Mouse (Mus musculus) forebrain, embryonic 16.5 days (tissue): ENCODE results near the gene Usp3. TPM values are rescaled to one million over a fixed set of nuclear protein-coding genes. Genes with fewer than 3 reads are reported as not detected.

Source experiments
- ATAC-seq: fragments of 200-750 bp; cut with Nextera tagmentation; 2 replicates; pipeline ENCODE4 v1.8.0; 2017; ENCODE audit warnings: mild to moderate bottlenecking, moderate library complexity
- H3K27ac ChIP-seq: fragments of 300-500 bp; sonication (generic); 2 replicates; pipeline ENCODE4 v1.5.1; 2014; ENCODE audit warnings: low read length, control low read depth
- H3K27me3 ChIP-seq: fragments of 300-500 bp; sonication (generic); replicated peaks from 2 replicates; pipeline ENCODE4 v1.6.1; 2014; ENCODE audit warnings: low read length; ENCODE audit not compliant: control insufficient read depth, insufficient read depth
- H3K36me3 ChIP-seq: fragments of 300-500 bp; sonication (generic); 2 replicates; pipeline ENCODE4 v1.6.1; 2014; ENCODE audit not compliant: control insufficient read depth, insufficient read depth
- H3K4me1 ChIP-seq: fragments of 300-500 bp; sonication (generic); replicated peaks from 2 replicates; pipeline ENCODE4 v1.6.1; 2014; ENCODE audit warnings: low read length; ENCODE audit not compliant: control insufficient read depth, insufficient read depth
- H3K4me2 ChIP-seq: fragments of 300-500 bp; sonication (generic); 2 replicates; pipeline ENCODE4 v1.6.1; 2014; ENCODE audit warnings: mild to moderate bottlenecking, low read length, control low read depth
- H3K4me3 ChIP-seq: fragments of 300-500 bp; sonication (generic); replicated peaks from 2 replicates; pipeline ENCODE4 v1.5.1; 2014; ENCODE audit warnings: mild to moderate bottlenecking, low read length, control low read depth
- H3K9ac ChIP-seq: fragments of 300-500 bp; sonication (generic); replicated peaks from 2 replicates; pipeline ENCODE4 v1.6.1; 2014; ENCODE audit warnings: low read depth, low read length, control low read depth
- H3K9me3 ChIP-seq: fragments of 300-500 bp; sonication (generic); 2 replicates; pipeline ENCODE4 v1.6.1; 2016; ENCODE audit warnings: low read length; ENCODE audit not compliant: control insufficient read depth
- WGBS: fragments of 180-500 bp; shearing (Covaris S2); extraction: QIAGEN DNeasy Blood & Tissue Kit; methylation state at CpG from one replicate; pipeline ENCODE4 v1.1.7; 2014; 5-methylcytosine and 5-hydroxymethylcytosine counted together
- polyA plus RNA-seq: library from polyadenylated mRNA; unstranded; fragments of >200 nt; fragmentation: Nextera tagmentation; extraction: Ambion mirVana; gene quantifications from 2 replicates; pipeline ENCODE4 v1.2.1, GENCODE M21; 2015

Gene Usp3
- polyA plus RNA-seq, 1 experiment from 2014 or later, result 93.0 TPM

GRCm38 (mm10) chr9:66584176-66584575, 8.8 kb downstream of the Usp3 start:
- no peak overlapping the region for H3K4me3 ChIP-seq
- no peak overlapping the region for H3K4me2 ChIP-seq
- H3K9me3 ChIP-seq, result no peaks in the 10 kb centered on the region
- no peaks in the 10 kb centered on the region for H3K27me3 ChIP-seq
- H3K36me3 ChIP-seq, result no peaks in the 10 kb centered on the region
- peaks cover 12% of the 10 kb centered on the region for H3K4me1 ChIP-seq
- no peak overlapping the region for H3K27ac ChIP-seq
- no peak overlapping the region for H3K9ac ChIP-seq
- no peak for ATAC-seq

GRCm38 (mm10) chr9:66583244-66583643, 9.7 kb downstream of the Usp3 start:
- H3K4me2 ChIP-seq, result no peak overlapping the region
- 89% methylated on average over 1 of the region's 1 CpGs for WGBS
- H3K27me3 ChIP-seq, result no peaks in the 10 kb centered on the region
- H3K9ac ChIP-seq, result no peak overlapping the region
- ATAC-seq, result no peak
- peaks cover 8% of the 10 kb centered on the region for H3K4me1 ChIP-seq
- no peaks in the 10 kb centered on the region for H3K9me3 ChIP-seq
- H3K27ac ChIP-seq, result no peak overlapping the region
- no peaks in the 10 kb centered on the region for H3K36me3 ChIP-seq
- no peak overlapping the region for H3K4me3 ChIP-seq

- Histone ChIP-seq H3K9me3 (no peaks in the 10 kb centered on the region), H3K4me3 (no peak overlapping the region), H3K36me3 (no peaks in the 10 kb centered on the region), H3K4me2 (no peak overlapping the region), H3K9ac (no peak overlapping the region), H3K27ac (no peak overlapping the region), H3K27me3 (no peaks in the 10 kb centered on the region), H3K4me1 (peaks cover 6% of the 10 kb centered on the region)
- no peak for ATAC-seq
- 88% methylated on average over 3 of the region's 3 CpGs for WGBS
Measured at GRCm38 (mm10) chr9:66581694-66582093, 11.2 kb downstream of the Usp3 start.

- 89% methylated on average over 1 of the region's 1 CpGs for WGBS
- H3K27me3 ChIP-seq, result no peaks in the 10 kb centered on the region
- no peak for ATAC-seq
Measured at GRCm38 (mm10) chr9:66580722-66581121, 12.2 kb downstream of the Usp3 start.

GRCm38 (mm10) chr9:66575878-66576238, 17.1 kb downstream of the Usp3 start:
- no peaks in the 10 kb centered on the region for H3K9me3 ChIP-seq
- no peak overlapping the region for H3K4me3 ChIP-seq
- no peak overlapping the region for H3K27ac ChIP-seq
- peaks cover 11% of the 10 kb centered on the region for H3K4me1 ChIP-seq
- H3K27me3 ChIP-seq, result no peaks in the 10 kb centered on the region
- ATAC-seq, result no peak
- WGBS, result 94% methylated on average over 1 of the region's 1 CpGs
- no peak overlapping the region for H3K9ac ChIP-seq
- no peaks in the 10 kb centered on the region for H3K36me3 ChIP-seq
- no peak overlapping the region for H3K4me2 ChIP-seq

More at GRCm38 (mm10) chr9:66580722-66581121, 12.2 kb downstream of the Usp3 start:
- H3K36me3 ChIP-seq, result no peaks in the 10 kb centered on the region
- H3K9ac ChIP-seq, result no peak overlapping the region
- peaks cover 6% of the 10 kb centered on the region for H3K4me1 ChIP-seq
- no peak overlapping the region for H3K27ac ChIP-seq
- no peaks in the 10 kb centered on the region for H3K9me3 ChIP-seq
- H3K4me2 ChIP-seq, result no peak overlapping the region
- no peak overlapping the region for H3K4me3 ChIP-seq

- no peak overlapping the region for H3K9ac ChIP-seq
- no peaks in the 10 kb centered on the region for H3K9me3 ChIP-seq
- no peak overlapping the region for H3K27ac ChIP-seq
- no peaks in the 10 kb centered on the region for H3K27me3 ChIP-seq
- 91% methylated on average over 1 of the region's 1 CpGs for WGBS
- no peaks in the 10 kb centered on the region for H3K36me3 ChIP-seq
- H3K4me2 ChIP-seq, result no peak overlapping the region
- no peak for ATAC-seq
- H3K4me3 ChIP-seq, result no peak overlapping the region
- H3K4me1 ChIP-seq, result peaks cover 11% of the 10 kb centered on the region
Measured at GRCm38 (mm10) chr9:66575041-66575877, 17.7 kb downstream of the Usp3 start.

GRCm38 (mm10) chr9:66571986-66572700, 20.8 kb downstream of the Usp3 start:
- Histone ChIP-seq H3K27me3 (no peaks in the 10 kb centered on the region), H3K9me3 (no peaks in the 10 kb centered on the region), H3K4me2 (no peak overlapping the region), H3K4me3 (no peak overlapping the region), H3K4me1 (peaks cover 11% of the 10 kb centered on the region), H3K27ac (no peak overlapping the region), H3K9ac (no peak overlapping the region), H3K36me3 (no peaks in the 10 kb centered on the region)
- no peak for ATAC-seq
- 77% methylated on average over 4 of the region's 4 CpGs for WGBS

- Histone ChIP-seq H3K9ac (no peak overlapping the region), H3K27me3 (no peaks in the 10 kb centered on the region), H3K4me2 (no peak overlapping the region), H3K27ac (no peak overlapping the region), H3K9me3 (no peaks in the 10 kb centered on the region), H3K36me3 (no peaks in the 10 kb centered on the region), H3K4me1 (0 out of 2 replicates have a peak, but pooled peaks cover 5% of the 10 kb centered on the region), H3K4me3 (no peak overlapping the region)
- ATAC-seq, result no peak
- 87% methylated on average over 1 of the region's 1 CpGs for whole genome bisulfite sequencing
Measured at GRCm38 (mm10) chr9:66562215-66562614, 30.7 kb downstream of the Usp3 start.

- Histone ChIP-seq H3K4me1 (0 out of 2 replicates have a peak, but pooled peaks cover 5% of the 10 kb centered on the region), H3K27me3 (no peaks in the 10 kb centered on the region), H3K27ac (no peak overlapping the region), H3K9ac (no peak overlapping the region), H3K9me3 (no peaks in the 10 kb centered on the region), H3K4me3 (no peak overlapping the region), H3K4me2 (no peak overlapping the region), H3K36me3 (no peaks in the 10 kb centered on the region)
- 80% methylated on average over 2 of the region's 2 CpGs for WGBS
- no peak for ATAC-seq
Measured at GRCm38 (mm10) chr9:66561496-66561895, 31.4 kb downstream of the Usp3 start.
